Mouse (Mus musculus): ENCODE data around the gene Thumpd3. TPM values are rescaled to one million over a fixed set of nuclear protein-coding genes. Genes with fewer than 3 reads are reported as not detected.

Thumpd3 gene
- polyA plus RNA-seq, 1 experiment from 2014 or later = 32.4 TPM

DNA sequence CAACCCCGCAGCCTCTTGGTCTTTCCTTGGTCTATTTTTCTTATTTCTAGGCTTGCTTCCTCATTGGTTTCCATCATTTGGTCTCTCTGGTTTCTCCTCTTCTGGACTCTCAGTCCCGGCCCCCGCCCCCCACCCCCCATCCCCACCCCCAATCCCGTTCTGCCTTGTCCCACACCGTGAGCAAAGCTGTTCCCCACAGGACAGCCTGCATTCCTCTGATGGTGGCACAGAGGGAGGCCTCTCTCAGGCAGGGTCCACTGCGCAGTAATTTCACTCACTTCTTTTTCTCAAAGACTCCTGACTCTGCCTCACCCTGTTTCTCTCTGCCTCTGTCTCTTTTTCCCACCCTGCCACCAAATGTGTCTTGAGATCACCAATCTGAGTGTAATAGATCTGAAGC is 27.9 kb upstream of the Thumpd3 start:
- 26% methylated on average over 6 of the region's 6 CpGs for WGBS

DNA sequence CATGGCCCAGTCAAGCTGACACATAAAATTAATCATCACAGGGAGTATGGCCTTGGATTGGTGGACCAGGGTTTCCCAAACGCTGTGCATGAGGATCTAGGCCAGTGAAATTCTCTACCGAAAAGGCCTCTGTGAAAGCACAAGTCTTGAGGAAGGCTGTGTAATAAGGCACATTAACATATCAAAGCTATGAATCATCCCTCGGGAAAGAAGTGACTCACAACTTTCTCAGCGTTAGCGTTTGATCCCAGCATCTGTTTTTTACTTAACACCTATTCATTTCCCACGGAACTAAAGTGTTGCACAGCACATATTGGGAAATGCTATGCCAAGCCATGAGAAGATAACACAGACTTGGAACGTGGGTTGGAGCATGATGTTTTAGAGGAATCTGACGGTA is 21.2 kb upstream of the Thumpd3 start:
- Histone ChIP-seq H3K36me3 (no peaks in the 10 kb centered on the region), H3K9ac (no peak overlapping the region), H3K4me2 (no peak overlapping the region), H3K27me3 (no peaks in the 10 kb centered on the region), H3K27ac (no peak overlapping the region), H3K4me1 (replicated peaks) (no peaks in the 10 kb centered on the region), H3K9me3 (replicated peaks) (no peaks in the 10 kb centered on the region), H3K4me3 (no peak overlapping the region)
- WGBS = 38% methylated on average over 8 of the region's 8 CpGs
- peak; percentile 39; the same call in 1 of the 2 replicates for ATAC-seq (replicated peaks; ENCODE audit: insufficient number of reproducible peaks, insufficient read depth, low FRiP score, low read depth)

More for the DNA sequence above, 27.9 kb upstream of the Thumpd3 start:
- H3K9ac ChIP-seq = no peak overlapping the region
- H3K27me3 ChIP-seq = no peaks in the 10 kb centered on the region
- H3K4me1 ChIP-seq (replicated peaks) = 0 out of 2 replicates have a peak, but pooled peaks cover 2% of the 10 kb centered on the region
- H3K27ac ChIP-seq = no peak overlapping the region
- no peak overlapping the region for H3K4me3 ChIP-seq
- ATAC-seq (replicated peaks; ENCODE audit: insufficient number of reproducible peaks, insufficient read depth, low FRiP score, low read depth) = no peak
- no peak overlapping the region for H3K4me2 ChIP-seq
- H3K9me3 ChIP-seq (replicated peaks) = no peaks in the 10 kb centered on the region
- H3K36me3 ChIP-seq = no peaks in the 10 kb centered on the region

DNA sequence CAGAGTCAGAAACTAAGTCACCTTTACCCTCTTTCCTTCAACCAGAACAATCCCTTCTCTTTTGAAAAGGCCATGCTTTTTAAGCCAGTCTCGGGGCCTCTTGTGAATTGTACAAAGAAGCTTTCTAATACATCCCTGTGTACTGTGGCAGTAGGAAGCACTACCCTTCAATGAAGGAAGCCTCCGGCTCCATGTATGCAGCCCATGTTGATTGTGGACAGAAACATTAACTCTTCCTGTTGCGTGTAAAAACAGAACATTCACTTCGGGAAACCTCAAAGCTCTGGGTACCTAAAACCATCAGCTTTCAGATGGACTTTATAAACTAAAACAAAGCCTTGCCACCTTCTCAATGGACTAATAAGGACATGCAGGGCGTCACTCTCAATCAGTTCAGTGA is 20.3 kb upstream of the Thumpd3 start:
- no peak overlapping the region for H3K9ac ChIP-seq
- 75% methylated on average over 5 of the region's 5 CpGs for WGBS
- H3K4me1 ChIP-seq (replicated peaks) = no peaks in the 10 kb centered on the region
- no peak for ATAC-seq (replicated peaks; ENCODE audit: insufficient number of reproducible peaks, insufficient read depth, low FRiP score, low read depth)
- no peaks in the 10 kb centered on the region for H3K36me3 ChIP-seq
- no peak overlapping the region for H3K4me3 ChIP-seq
- H3K27me3 ChIP-seq = no peaks in the 10 kb centered on the region
- H3K9me3 ChIP-seq (replicated peaks) = no peaks in the 10 kb centered on the region
- H3K27ac ChIP-seq = no peak overlapping the region
- no peak overlapping the region for H3K4me2 ChIP-seq

DNA sequence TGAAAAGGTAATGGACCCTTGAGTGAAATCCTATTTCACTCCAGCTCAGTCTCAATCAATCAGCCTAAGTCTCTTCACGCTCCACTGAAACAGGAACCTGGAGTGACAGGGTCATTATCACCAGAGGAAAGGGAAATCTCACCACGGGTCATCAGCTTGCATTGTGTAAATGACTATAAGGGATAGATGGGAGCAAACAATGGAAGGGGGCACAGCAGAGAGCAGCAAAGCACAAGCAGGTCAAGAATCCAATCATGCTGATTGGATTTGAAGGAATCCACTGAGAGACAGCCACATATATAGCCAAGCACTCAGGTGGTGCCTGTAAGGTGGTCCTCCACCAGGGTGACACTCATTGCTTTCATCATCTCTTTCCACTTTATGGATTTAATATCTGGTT is 18.6 kb upstream of the Thumpd3 start:
- no peak overlapping the region for H3K4me3 ChIP-seq
- no peak overlapping the region for H3K4me2 ChIP-seq
- no peaks in the 10 kb centered on the region for H3K36me3 ChIP-seq
- no peak overlapping the region for H3K27ac ChIP-seq
- WGBS = 30% methylated on average over 2 of the region's 2 CpGs
- H3K9ac ChIP-seq = no peak overlapping the region
- no peak for ATAC-seq (replicated peaks; ENCODE audit: insufficient number of reproducible peaks, insufficient read depth, low FRiP score, low read depth)
- no peaks in the 10 kb centered on the region for H3K27me3 ChIP-seq
- no peaks in the 10 kb centered on the region for H3K4me1 ChIP-seq (replicated peaks)
- no peaks in the 10 kb centered on the region for H3K9me3 ChIP-seq (replicated peaks)

DNA sequence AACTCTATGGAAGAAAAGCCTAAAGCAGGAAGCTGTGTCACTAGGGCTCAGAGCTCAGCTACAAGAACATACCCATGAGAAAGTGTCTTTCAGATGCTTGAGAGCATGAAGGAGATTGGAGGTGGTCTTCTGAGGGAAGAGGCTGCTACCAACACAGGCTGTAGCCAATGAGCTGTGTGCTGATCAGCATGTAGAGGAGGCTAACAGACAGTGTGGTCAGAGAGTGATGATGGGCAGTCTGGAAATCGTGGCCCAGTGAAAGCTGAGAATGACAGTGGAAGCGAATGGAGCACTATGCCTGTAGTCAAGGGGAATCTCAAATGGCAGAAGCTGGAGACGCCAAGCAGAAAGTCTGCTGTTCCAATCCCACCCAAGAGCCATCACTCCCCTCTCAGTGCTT is 17.0 kb upstream of the Thumpd3 start:
- Histone ChIP-seq H3K9ac (no peak overlapping the region), H3K4me1 (replicated peaks) (no peaks in the 10 kb centered on the region), H3K9me3 (replicated peaks) (no peaks in the 10 kb centered on the region), H3K27ac (no peak overlapping the region), H3K4me2 (no peak overlapping the region), H3K27me3 (no peaks in the 10 kb centered on the region), H3K4me3 (no peak overlapping the region), H3K36me3 (no peaks in the 10 kb centered on the region)
- ATAC-seq (replicated peaks; ENCODE audit: insufficient number of reproducible peaks, insufficient read depth, low FRiP score, low read depth) = no peak
- 57% methylated on average over 3 of the region's 3 CpGs for WGBS

DNA sequence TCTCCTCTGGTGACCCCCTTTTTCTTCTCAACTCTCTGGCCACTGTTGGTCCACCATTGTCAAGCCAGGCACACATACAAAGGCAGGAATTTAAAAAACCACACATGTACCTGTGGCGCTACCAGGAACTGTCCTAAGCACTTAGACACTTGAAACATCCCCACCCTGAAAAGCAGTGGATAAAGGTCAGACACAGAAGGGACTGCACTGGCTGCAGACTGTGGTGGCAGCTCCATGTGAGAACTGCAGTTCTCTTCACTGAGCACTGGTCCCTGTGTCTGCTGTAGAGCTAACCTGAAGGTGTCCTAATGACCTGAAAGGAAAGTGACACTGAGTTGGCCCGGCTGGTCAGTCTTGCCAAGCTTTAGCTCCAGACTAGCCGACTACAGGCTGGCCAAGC is 15.5 kb upstream of the Thumpd3 start:
- no peaks in the 10 kb centered on the region for H3K27me3 ChIP-seq
- no peak overlapping the region for H3K27ac ChIP-seq
- ATAC-seq (replicated peaks; ENCODE audit: insufficient number of reproducible peaks, insufficient read depth, low FRiP score, low read depth) = no peak
- no peak overlapping the region for H3K9ac ChIP-seq
- H3K4me3 ChIP-seq = no peak overlapping the region
- WGBS = 73% methylated on average over 3 of the region's 3 CpGs
- H3K4me1 ChIP-seq (replicated peaks) = no peaks in the 10 kb centered on the region
- H3K36me3 ChIP-seq = no peaks in the 10 kb centered on the region
- no peak overlapping the region for H3K4me2 ChIP-seq
- no peaks in the 10 kb centered on the region for H3K9me3 ChIP-seq (replicated peaks)

DNA sequence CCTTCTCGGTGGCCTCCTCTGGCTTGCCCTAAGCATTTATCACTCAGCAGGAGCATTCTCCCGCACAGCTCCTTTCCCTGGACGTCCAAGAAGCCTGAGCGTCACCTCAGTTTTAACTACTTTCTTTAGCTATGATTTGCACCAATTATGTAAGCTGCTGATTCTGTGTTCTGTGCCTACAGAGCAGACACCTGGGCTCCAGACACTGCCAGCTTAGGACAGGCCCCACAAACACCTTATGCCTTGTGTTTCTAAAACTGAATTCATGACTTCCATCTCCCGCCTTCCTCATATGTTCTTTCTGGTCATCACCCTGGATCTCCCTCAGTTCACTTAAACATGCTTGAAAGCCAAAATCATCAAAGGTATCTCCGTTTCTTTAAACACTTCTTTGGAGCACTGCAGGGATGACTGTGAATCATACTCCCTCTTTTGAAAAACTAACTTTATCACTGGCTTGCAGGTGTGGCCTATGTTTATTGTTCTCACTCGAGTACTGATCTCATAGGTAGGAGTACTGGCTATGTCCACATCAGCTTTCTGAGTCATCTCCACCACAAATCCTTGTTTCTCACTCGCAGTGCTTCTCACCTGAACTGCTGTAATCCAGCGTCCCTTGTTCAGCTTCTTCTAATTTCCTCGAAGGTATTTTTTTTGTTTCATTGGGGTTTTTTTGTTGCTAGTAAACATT is 14.9 kb upstream of the Thumpd3 start:
- Histone ChIP-seq H3K9ac (no peak overlapping the region), H3K9me3 (replicated peaks) (no peaks in the 10 kb centered on the region), H3K4me3 (no peak overlapping the region), H3K27me3 (no peaks in the 10 kb centered on the region), H3K4me2 (no peak overlapping the region), H3K27ac (no peak overlapping the region), H3K36me3 (no peaks in the 10 kb centered on the region), H3K4me1 (replicated peaks) (no peaks in the 10 kb centered on the region)
- ATAC-seq (replicated peaks; ENCODE audit: insufficient number of reproducible peaks, insufficient read depth, low FRiP score, low read depth) = no peak
- 70% methylated on average over 10 of the region's 10 CpGs for WGBS

DNA sequence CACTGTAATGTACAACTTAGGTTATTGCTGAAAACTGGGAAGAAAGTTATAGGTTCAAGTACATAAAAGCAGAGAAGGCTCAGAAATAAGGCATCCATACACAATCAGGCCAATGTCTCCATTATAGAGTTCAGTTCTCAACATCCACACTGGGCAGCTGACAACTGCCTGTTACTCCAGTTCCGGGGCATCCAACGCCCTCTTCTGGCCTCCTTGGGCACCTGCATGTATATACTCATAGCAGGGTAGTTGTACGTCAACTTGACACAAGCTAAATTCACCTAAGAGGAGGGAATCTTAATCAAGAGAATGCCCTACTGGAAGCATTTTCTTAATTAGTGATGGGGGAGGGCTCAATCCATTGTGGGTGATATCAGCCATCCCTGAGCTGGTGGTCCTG is 13.9 kb upstream of the Thumpd3 start:
- no peak for ATAC-seq (replicated peaks; ENCODE audit: insufficient number of reproducible peaks, insufficient read depth, low FRiP score, low read depth)
- Histone ChIP-seq H3K4me2 (no peak overlapping the region), H3K9ac (no peak overlapping the region), H3K9me3 (replicated peaks) (no peaks in the 10 kb centered on the region), H3K27me3 (no peaks in the 10 kb centered on the region), H3K4me3 (no peak overlapping the region), H3K27ac (no peak overlapping the region), H3K36me3 (no peaks in the 10 kb centered on the region), H3K4me1 (replicated peaks) (no peaks in the 10 kb centered on the region)
- 73% methylated on average over 3 of the region's 3 CpGs for WGBS

DNA sequence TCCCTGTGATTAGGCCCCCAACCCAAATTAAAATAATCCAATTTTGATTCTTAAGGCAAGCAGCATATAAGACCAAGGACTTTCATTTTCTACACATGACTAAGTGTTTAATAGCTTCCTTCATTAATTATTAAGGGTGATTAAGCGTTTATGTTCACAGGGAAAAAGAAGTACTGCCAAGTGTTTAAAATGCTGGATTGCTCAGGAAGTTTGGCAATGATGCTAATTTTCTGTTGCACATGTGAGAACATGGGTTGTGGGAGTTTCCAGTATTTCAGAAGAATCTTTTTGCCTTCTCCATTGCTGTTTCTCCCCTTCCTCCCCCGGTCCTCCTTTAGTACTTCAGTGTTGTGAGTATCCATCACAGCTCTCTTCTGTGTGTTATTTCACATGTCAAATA is 12.8 kb upstream of the Thumpd3 start:
- Histone ChIP-seq H3K9me3 (replicated peaks) (no peaks in the 10 kb centered on the region), H3K27me3 (no peaks in the 10 kb centered on the region), H3K9ac (no peak overlapping the region), H3K4me2 (no peak overlapping the region), H3K4me3 (no peak overlapping the region), H3K27ac (no peak overlapping the region), H3K36me3 (no peaks in the 10 kb centered on the region), H3K4me1 (replicated peaks) (peaks cover 4% of the 10 kb centered on the region)
- 79% methylated on average over 2 of the region's 2 CpGs for WGBS
- ATAC-seq (replicated peaks; ENCODE audit: insufficient number of reproducible peaks, insufficient read depth, low FRiP score, low read depth) = no peak

DNA sequence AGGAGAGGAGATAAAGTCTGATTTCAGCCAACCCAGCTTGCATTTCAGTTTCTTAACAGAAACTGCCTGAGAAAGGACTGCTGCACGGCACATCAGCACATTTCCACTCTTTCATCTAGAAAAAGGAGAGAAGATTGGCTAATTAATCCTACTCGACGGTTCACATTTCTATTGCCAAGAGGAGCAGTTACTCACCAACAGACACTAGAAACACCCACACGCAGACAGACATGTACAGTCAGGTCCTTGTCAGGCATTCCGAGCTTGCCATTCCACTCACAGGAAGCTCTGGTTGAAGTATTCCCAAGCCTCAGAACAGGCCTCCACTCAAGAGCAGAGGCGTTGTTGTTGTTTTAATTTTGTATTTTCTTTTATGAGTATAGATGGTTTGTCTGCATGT is 11.6 kb upstream of the Thumpd3 start:
- Histone ChIP-seq H3K27me3 (no peaks in the 10 kb centered on the region), H3K9me3 (replicated peaks) (no peaks in the 10 kb centered on the region), H3K4me2 (no peak overlapping the region), H3K36me3 (no peaks in the 10 kb centered on the region), H3K27ac (no peak overlapping the region), H3K9ac (no peak overlapping the region), H3K4me3 (no peak overlapping the region), H3K4me1 (replicated peaks) (peaks cover 9% of the 10 kb centered on the region)
- 70% methylated on average over 6 of the region's 6 CpGs for WGBS
- ATAC-seq (replicated peaks; ENCODE audit: insufficient number of reproducible peaks, insufficient read depth, low FRiP score, low read depth) = no peak

DNA sequence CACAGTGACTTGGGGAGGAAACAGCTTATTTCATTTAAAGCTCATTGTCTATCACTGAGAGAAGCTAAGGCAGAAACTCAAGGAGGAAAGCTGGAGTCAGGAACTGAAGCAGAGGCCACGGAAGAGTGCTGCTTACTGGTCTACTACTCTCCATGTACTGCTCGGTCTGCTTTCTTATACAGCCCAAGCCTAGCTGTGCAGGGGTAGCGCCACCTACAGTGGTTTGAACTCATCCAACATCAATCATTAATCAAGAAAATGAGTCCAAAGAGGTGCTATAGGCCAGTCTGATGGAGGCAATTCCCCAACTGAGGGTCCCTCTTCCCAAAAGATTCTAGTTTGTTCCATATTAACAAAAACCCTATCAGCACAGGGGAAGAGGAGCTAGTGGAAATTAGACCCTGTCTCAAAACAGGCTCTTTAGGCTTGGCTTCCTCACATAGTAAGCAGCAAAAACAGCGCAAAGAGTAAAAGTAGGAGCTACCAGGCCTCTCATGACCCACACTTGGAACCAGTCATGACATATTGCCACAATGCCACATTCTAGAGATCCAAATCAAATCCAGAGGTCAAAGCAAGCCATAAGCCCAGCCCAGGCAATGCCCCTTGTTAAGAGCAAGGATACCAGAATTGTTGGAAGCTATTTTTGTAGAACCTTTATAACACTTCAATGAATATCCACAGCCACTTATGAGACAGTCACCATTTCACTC is 9.4 kb upstream of the Thumpd3 start:
- Histone ChIP-seq H3K27me3 (no peaks in the 10 kb centered on the region), H3K9me3 (replicated peaks) (no peaks in the 10 kb centered on the region), H3K4me2 (no peak overlapping the region), H3K27ac (no peak overlapping the region), H3K36me3 (no peaks in the 10 kb centered on the region), H3K4me3 (no peak overlapping the region), H3K4me1 (replicated peaks) (peaks cover 9% of the 10 kb centered on the region), H3K9ac (no peak overlapping the region)
- ATAC-seq (replicated peaks; ENCODE audit: insufficient number of reproducible peaks, insufficient read depth, low FRiP score, low read depth) = no peak
- 66% methylated on average over 4 of the region's 4 CpGs for WGBS

Measured in heart, embryonic 15.5 days (tissue).